Mouse (Mus musculus) left cerebral cortex, adult 8-10 months (tissue): ENCODE measurements around the gene Igfbp1. TPM values are rescaled to one million over a fixed set of nuclear protein-coding genes. Genes with fewer than 3 reads are reported as not detected.
A peak's percentile ranks its signal among the peaks of the same experiment; 100 is the strongest.
"Not testable (repeated sequence)": the region's sequence is repeated elsewhere in the genome, so short reads cannot be mapped to it uniquely, and the experiment has no call there.

Source experiments
- DNase-seq, 2 experiments: peaks; one replicate each; pipeline ENCODE4 v3.0.0; 2022; ENCODE audit warnings: low spot score in 2 of 2
- total RNA-seq, 4 experiments: library from RNA; stranded (reverse); gene quantifications; 2 replicates each; pipeline ENCODE4 v1.2.4; 2022

Igfbp1 gene
- total RNA-seq, 4 experiments from 2014 or later = not detected

DNA sequence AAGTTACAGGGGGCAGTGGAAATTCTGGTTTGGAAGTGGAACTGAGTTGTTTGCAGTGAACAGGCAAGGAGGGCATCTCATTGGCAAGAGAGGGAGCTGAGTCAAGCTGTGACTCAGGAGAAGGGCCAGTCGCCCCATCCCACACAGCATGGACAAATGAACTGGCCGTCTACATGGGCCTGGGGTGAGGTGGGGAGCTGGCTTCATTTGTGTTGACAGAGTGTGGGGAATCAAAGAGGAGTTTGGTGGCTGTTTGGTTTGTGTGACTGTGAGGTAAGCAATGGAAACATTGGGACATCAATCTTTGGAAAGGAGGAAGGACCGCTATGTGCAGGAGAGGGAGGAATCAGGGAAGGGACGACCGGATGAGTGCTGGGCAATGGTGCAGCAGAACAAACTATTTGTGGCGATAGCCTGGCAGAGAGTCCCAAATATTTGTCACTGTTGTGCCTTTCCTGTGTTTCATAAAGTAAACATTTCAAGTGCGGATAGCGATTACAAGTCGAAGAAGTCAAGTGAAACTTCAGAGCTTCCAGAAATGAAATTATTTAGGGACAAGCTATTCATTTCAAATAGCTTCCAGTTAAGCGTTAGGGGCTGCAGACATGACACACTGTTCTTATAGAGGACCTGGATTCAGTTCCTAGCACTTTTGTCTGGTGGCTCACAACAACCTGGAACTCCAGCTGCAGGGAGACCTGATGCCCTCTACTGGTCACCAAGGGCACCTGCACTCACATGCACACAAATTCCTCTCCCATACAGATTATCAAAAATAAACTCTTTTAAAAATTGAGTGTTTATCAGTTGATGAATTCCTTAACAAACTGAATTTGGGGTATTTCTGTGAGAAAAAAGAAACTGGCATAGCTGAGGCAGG, 2.9 kb upstream of the Igfbp1 start:
- no peak for DNase-seq

- no peak for DNase-seq
These were observed 2.3 kb upstream of the Igfbp1 start for GRCm38 (mm10) chr11:7195312-7195685.

DNA sequence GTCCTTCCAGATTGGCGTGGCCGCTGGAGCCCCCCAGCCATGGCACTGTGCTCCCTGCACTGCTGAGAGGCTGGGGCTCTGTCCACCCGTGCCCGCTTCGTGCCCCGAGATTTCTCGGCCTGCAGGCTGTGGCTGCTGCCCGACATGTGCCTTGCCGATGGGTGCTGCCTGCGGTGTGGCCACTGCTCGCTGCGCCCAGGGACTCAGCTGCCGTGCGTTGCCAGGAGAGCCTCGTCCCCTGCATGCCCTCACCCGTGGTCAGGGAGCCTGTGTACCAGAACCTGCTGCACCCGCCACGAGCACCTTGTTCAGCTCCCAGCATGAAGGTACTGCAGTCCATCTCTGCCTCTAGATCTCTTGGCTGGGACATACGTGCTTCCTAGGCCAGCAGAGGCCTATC, 424 bp downstream of the Igfbp1 start:
- DNase-seq = no peak

DNA sequence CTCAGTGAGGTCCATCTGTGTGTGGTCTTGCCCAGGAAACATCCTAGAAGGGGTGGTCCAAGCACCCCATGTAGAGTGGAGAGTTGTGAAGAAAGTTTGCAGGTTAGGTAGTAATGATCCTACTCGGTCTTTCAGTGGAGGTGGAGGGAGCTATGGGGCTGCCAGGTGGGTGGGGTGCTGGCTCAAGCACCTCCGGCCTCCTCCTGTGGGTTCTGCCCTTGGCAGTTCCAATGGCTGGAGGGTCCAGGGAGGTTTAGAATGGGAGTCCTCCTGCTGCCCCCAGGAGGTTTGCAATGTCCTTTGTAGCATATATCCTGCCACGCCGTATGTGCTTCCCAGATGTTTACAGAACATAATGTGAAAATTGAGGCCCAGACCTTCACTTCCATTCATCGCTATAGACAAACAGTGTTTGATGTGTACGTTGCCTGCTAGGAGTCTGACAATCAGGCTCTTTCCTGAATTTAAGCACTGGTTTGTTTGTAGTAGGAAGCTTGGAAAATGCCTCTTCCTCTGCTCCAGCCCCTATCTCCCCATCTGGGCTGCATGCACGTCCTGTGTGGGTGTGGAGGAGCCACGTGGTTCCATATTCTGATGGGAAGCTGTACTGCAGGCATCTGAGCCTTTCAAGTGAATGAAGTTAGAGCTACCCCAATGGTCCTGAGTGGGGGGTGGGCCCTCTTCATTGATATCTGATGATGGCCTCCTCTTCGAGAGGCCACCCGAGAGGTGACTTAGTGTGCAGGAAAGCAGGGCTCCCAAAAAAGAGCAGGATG, 1.1 kb downstream of the Igfbp1 start:
- no peak for DNase-seq

DNA sequence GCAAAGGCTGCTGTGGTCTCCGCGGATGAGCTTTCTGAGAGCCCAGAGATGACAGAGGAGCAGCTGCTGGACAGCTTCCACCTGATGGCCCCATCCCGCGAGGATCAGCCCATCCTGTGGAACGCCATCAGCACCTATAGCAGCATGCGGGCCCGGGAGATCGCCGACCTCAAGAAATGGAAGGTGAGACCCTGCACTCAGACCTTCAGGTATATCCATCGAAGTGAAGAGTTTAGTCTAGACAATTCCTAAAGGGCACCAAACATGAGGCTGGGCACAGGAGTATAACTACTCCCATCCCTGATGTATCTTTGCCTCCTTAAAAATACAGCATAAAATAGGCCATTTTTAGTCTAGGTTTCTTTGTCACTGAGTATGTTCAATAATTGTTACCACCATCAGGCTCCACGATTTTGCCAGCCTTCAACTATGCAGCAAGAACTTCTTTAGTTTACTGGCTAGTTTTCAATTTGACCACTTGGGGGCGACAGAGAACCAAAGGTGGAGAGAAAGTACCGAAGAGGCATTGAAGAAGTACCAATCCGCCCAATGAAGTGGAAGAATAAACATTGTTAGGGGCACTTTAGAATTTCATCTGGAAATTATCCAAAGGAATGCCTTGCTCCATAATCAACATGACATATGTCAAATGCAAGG, 2.3 kb downstream of the Igfbp1 start:
- no peak for DNase-seq

- no peak for DNase-seq
These were observed 2.8 kb downstream of the Igfbp1 start for GRCm38 (mm10) chr11:7200393-7200783.

DNA sequence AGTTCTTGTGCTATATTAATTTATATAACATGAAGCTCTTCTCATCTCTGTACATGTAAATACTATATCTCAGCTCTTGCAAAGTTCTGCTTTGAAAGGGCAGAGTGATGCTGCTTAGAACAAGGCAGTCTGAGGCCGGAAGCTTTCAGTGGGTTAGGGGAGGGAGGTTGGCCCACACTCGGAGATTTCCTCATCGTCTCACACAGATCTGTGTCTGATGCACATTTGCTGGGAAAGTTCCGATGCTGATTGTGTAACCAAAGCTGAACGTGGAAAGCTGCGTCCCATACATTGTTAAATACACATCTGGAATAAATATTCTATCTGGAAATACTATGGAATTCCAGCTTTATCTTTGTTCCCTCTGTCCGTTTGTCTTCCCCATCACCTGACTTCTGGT, 4.6 kb downstream of the Igfbp1 start:
- no peak for DNase-seq

DNA sequence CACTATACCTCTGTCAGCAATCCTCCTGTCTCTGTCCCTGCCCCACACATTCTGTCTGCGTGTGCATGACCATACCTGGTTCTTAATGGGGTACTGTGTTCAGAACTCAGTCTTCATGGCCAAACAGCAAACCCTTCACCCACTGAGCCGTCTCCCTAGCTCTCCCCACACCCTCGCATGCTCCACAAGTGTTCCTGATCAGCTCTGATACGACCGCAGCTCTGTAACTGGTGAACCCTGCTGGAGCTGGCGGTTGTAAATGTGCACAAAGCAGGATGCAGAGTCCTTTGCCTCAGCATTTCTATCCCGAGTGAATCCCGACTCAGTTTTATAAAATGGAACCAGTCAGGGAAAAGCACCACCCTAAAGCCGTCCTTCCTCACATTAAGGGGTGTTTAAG, 6.3 kb downstream of the Igfbp1 start:
- no peak for DNase-seq

GRCm38 (mm10) chr11:7210343-7210742, 12.8 kb downstream of the Igfbp1 start:
- peak; percentile 39 to 65 for DNase-seq

- DNase-seq = no peak
These were observed 13.6 kb downstream of the Igfbp1 start for GRCm38 (mm10) chr11:7211211-7211610.

DNA sequence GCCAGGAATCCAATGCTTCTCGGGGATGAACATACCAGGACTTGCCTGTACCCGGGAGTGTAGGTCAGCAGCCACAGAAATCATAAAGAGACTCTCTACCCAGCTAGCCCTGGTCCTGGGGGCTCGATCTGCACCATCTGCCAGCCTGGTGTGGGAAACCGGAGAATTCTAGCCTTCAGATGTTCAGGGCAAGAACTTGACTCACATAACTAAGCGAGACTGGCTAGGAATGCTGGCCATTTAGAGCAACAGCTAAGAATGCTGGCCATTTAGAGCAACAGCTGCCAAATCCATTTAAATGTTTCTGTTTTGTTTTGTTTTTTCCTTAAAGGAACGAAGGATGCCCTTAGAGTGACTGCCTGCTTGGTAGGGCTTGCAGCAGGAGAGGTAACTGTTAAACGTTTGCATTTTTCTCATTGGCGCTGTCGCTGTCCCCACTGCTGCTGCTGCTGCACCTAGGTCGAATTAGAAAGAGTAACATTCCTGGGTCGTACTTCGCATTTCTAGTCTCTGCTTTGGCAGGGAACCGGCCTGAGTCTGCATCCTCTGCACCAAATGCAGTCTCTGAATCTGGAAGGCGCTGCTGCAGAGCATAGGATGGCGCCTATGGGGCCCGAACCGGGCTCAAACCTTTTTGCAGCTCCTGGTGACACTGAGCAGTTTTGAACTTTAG, 14.7 kb downstream of the Igfbp1 start:
- DNase-seq = no peak

DNA sequence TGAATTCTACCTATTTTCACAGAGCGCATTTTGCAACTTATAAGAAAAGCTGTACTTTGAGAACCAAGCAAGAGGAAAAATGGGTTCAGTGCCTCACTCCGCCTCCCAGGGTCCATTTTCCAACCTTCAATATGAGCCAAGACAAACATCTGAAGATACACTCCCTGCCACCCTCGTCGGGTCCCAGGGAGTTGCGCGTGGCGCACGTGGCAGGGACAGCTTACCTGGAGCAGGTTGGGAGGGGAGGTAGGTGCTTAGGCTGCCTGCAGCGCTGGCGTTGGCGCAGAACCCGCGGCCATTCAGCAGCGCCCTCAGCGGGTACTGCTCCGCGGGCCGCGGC, 15.5 kb downstream of the Igfbp1 start:
- no peak for DNase-seq

- DNase-seq = peak; percentile 56 to 81
These were observed 16.1 kb downstream of the Igfbp1 start, which contains the start of gene Igfbp3 for GRCm38 (mm10) chr11:7213501-7214341. TSS of gene Igfbp3 (minus strand) at chr11:7213923.

DNA sequence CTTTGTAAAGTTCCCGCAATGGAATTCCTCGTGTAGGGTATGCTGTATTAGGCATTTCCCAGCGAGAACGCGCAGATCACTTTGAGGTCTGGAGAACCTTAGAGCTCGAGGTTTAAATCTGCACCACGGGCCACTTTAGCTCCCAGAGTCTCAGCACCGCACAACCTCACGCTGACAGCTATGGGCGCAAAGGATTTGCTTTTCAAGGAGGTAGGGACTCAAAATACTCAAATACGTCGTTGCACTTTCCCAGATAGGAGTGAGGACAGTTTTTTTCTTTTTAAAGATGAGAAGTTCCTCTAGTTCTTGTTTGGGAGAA, 16.7 kb downstream of the Igfbp1 start:
- DNase-seq = no peak

GRCm38 (mm10) chr11:7214761-7215160, 17.2 kb downstream of the Igfbp1 start:
- DNase-seq = no peak

DNA sequence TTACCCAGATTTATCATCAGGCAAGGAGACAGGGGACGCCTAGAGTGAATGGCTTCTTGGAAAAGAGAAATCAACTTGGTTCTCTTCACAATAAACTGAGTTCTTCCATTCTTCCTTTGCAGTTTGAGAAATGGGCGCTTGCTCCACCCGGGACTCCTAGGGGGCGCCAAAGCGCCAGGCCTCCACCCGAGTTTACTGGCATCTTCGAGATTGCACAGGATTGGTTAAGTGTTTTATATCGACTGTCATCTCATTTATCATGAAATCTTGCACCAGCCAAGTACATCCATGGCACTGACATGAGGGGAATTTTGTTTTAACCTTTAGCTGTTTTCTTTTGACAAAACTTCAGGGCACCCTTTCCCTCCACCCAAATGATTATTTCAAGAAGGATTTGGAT, 18.1 kb downstream of the Igfbp1 start:
- DNase-seq = peak in 1 of 2 experiments; percentile 55

GRCm38 (mm10) chr11:7221826-7222225, 24.2 kb downstream of the Igfbp1 start:
- DNase-seq = not testable (repeated sequence)

DNA sequence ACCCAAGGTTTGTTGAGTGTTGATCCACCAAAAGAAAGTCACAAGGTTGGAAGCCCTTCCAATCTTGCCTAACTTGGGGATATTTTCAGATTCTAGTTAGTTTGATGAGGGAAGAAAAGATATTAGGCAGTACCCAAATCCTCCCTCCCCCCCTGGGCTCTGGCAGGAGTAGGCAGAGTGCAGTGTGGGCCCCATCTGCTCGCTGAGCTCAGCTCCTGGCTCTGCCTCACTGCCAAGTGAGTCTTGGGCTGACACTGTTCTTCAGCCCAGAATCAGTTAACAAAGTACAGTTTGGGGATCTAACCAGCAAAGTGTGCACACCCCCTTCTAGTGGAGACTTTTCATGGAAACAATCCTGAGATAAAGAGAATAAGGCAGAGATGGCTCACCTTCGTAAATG, 28.6 kb downstream of the Igfbp1 start:
- peak in 1 of 2 experiments; percentile 41 for DNase-seq

DNA sequence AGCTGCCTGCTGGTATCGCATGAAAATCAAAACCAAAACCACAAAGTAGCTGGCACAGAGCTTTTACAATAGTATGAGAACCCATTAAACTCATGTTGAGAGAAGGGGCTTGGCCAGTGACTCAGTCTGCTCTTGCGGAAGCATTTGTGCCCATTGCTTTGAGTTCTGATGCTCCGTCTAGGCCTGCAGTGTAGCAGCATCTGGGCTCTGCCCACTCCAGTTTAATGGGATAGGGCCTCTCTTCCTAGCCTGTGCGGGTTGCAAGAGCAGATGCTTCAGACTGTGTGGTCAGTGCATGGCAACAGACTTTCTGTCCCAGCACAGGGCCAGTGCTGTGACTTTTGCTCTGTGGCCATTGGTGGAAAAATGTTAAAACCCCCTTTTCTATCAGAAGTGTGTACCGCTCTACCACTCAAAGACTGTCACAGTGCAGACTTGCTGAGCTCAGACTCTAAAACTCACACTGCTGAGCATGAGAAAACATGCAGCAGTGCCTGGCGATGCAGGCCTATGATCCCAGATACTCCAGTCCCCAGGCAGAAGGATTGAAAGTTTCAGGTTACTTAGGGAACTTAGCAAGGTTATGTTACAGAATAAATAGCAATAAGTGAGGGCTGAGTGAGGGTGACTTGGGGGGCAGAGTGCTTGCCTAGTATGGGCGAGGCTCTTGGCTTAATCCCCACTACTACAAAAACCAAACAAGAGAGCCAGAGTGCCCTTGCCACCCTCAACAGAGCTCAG, 29.4 kb downstream of the Igfbp1 start:
- DNase-seq = no peak

DNA sequence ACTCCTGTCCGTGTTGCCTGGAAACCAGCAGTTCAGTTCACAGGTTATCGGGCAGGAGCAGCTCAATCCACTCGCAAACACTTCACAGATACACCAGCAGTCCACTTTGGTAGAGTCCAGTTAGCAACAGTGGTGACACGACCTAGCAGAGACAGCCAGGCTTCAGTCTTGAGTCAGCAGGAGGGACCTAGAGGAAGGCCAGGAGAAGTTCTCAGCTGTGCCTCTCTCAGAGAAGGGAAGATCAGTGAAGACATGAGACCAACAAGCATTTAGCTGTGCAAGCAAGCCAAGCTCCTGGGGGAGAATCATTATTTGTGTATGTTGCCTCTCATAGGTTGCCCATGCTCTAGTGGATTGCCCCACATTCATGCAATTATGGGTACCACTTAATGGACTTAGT, 30.5 kb downstream of the Igfbp1 start:
- no peak for DNase-seq
